Mouse (Mus musculus): ENCODE results near the gene Cog5. TPM values are rescaled to one million over a fixed set of nuclear protein-coding genes. Genes with fewer than 3 reads are reported as not detected.
A peak's percentile ranks its signal among the peaks of the same experiment; 100 is the strongest.

The Cog5 gene
- total and polyA plus RNA-seq, 3 experiments: 34.8 to 42.7 (median 39.3) TPM

DNA sequence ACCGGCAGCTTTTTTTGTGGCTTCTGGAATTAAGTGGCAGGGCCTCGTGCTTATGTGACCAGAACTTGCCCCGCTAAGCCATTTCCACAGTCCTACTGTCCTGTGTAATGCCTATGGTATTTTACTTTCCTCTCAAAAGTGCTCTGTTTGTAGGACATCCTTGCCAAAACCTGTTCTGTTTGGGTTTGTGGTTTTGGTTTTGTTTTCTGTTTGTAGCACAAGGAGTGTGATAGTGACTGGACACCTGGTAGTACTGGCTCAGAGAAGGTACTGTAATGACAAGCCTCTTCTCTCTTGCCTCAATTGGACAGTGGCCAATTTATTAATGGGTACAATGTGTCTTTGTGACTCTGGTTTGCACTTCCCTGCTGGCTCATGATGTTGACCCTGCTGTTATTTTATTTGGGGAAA, 163.4 kb downstream of the Cog5 start:
- H3K9me3 ChIP-seq (replicated peaks; ENCODE audit: low read length): no peaks in the 10 kb centered on the region
- in situ Hi-C loops (cut with MboI; ENCODE audit: low pct_ligation_motif_present, low pct_unique_long_range_greater_than_20kb, low sequenced_read_pairs): no loop called here
- 0 out of 2 replicates have a peak overlapping the region, but pooled peaks have one; percentile 45 for H3K4me2 ChIP-seq (ENCODE audit: insufficient read depth, low read depth, poor library complexity, severe bottlenecking)
- no peak overlapping the region for H3K9ac ChIP-seq (ENCODE audit: insufficient read depth, low read depth)
- no peak overlapping the region for H3K27ac ChIP-seq (ENCODE audit: insufficient read depth, low read depth)
- peaks cover 5 to 26% of the 10 kb centered on the region in 2 experiments for H3K36me3 ChIP-seq (replicated peaks in 1 of 2; ENCODE audit: control insufficient read depth in 1 of 2, insufficient read depth in 1 of 2, low read length in 1 of 2)
- DNase-seq (ENCODE audit: extremely low read depth): peak; percentile 5
- peaks cover 0 to 4% of the 10 kb centered on the region in 2 experiments; a peak in 1 of 4 replicates for H3K4me1 ChIP-seq (ENCODE audit: control insufficient read depth in 1 of 2, insufficient read depth in 2 of 2)
- H3K79me2 ChIP-seq (replicated peaks; ENCODE audit: control insufficient read depth, extremely low read depth, insufficient read depth, poor library complexity, severe bottlenecking): no peaks in the 10 kb centered on the region
- no peak for TF ChIP-seq SMC3 (IDR thresholded peaks at IDR 0.05; ENCODE audit: low read depth, low read length)
- TF ChIP-seq IRF4 (IDR thresholded peaks at IDR 0.05; ENCODE audit: low read depth, low read length): peak; percentile 41; the same call in 1 of the 2 replicates
- H3K4me3 ChIP-seq (replicated peaks in 1 of 3; ENCODE audit: low read depth in 2 of 3, low read length in 2 of 3, poor library complexity in 1 of 3): no peak overlapping the region
- H3K27me3 ChIP-seq (replicated peaks): no peaks in the 10 kb centered on the region
- dilution Hi-C loops (cut with MboI; ENCODE audit: extremely low pct_ligation_motif_present, extremely low pct_unique_long_range_greater_than_20kb, low sequenced_read_pairs): no loop called here

DNA sequence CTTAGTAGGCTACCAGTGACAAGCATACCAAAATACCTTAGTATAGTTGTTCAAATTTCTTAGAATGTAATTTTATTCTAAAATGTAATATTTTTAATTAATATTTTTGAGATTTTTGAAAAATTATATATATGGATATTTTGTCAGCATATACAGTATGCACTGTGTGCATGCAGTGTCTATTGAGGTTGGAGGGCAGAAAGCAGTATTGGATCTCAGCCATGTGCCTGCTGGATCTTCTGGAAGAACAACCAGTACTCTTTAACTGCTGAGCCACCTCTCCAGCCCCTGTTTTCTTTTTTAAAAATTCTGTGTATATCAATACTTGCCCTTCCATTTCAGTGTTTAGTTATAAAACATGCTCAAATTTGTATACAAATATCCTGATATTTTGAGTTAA, 164.4 kb downstream of the Cog5 start:
- peaks cover 5 to 34% of the 10 kb centered on the region in 2 experiments for H3K36me3 ChIP-seq (replicated peaks in 1 of 2; ENCODE audit: control insufficient read depth in 1 of 2, insufficient read depth in 1 of 2, low read length in 1 of 2)
- no peak overlapping the region for H3K4me3 ChIP-seq (replicated peaks in 1 of 3; ENCODE audit: low read depth in 2 of 3, low read length in 2 of 3, poor library complexity in 1 of 3)
- TF ChIP-seq BHLHE40 (IDR thresholded peaks at IDR 0.05; ENCODE audit: low read depth, low read length) (no peak), ETS1 (conservative IDR thresholded peaks at IDR 0.05; ENCODE audit: low read depth, low read length) (no peak), MYC (IDR thresholded peaks at IDR 0.05; ENCODE audit: low read depth, low read length) (no peak), ZNF384 (IDR thresholded peaks at IDR 0.05; ENCODE audit: low read depth, low read length) (no peak), MEF2A (IDR thresholded peaks at IDR 0.05; ENCODE audit: borderline replicate concordance, low read depth, low read length) (no peak), NELFE (IDR thresholded peaks at IDR 0.05; ENCODE audit: low read depth, low read length) (no peak), ELF1 (IDR thresholded peaks at IDR 0.05; ENCODE audit: low read depth, low read length) (no peak), HCFC1 (IDR thresholded peaks at IDR 0.05; ENCODE audit: low read depth, low read length) (no peak), SIN3A (IDR thresholded peaks at IDR 0.05; ENCODE audit: low read length) (no peak), TBP (conservative IDR thresholded peaks at IDR 0.05; ENCODE audit: low read depth, low read length) (no peak), GABPA (IDR thresholded peaks at IDR 0.05; ENCODE audit: insufficient replicate concordance, low read depth, low read length) (no peak), PAX5 (IDR thresholded peaks at IDR 0.05; ENCODE audit: low read length) (no peak), JUN (IDR thresholded peaks at IDR 0.05; ENCODE audit: insufficient read depth, low read depth, low read length) (no peak), POLR2A (IDR thresholded peaks at IDR 0.05; ENCODE audit: low read depth, low read length) (no peak), ZMIZ1 (IDR thresholded peaks at IDR 0.05; ENCODE audit: low read depth, low read length) (no peak), JUND (conservative IDR thresholded peaks at IDR 0.05; ENCODE audit: low read depth, low read length) (no peak), UBTF (IDR thresholded peaks at IDR 0.05; ENCODE audit: low read depth, low read length) (no peak), POLR2AphosphoS2 (IDR thresholded peaks at IDR 0.05; ENCODE audit: low read depth, low read length) (no peak), KAT2A (IDR thresholded peaks at IDR 0.05; ENCODE audit: insufficient replicate concordance, low read length) (no peak)
- no peak overlapping the region for H3K4me2 ChIP-seq (ENCODE audit: insufficient read depth, low read depth, poor library complexity, severe bottlenecking)
- H3K27me3 ChIP-seq (replicated peaks): no peaks in the 10 kb centered on the region
- no peak overlapping the region for H3K27ac ChIP-seq (ENCODE audit: insufficient read depth, low read depth)
- no peak for DNase-seq (ENCODE audit: extremely low read depth)
- no peak overlapping the region for H3K9ac ChIP-seq (ENCODE audit: insufficient read depth, low read depth)
- dilution Hi-C loops (cut with MboI; ENCODE audit: extremely low pct_ligation_motif_present, extremely low pct_unique_long_range_greater_than_20kb, low sequenced_read_pairs): no loop called here
- no peaks in the 10 kb centered on the region for H3K79me2 ChIP-seq (replicated peaks; ENCODE audit: control insufficient read depth, extremely low read depth, insufficient read depth, poor library complexity, severe bottlenecking)
- in situ Hi-C loops (cut with MboI; ENCODE audit: low pct_ligation_motif_present, low pct_unique_long_range_greater_than_20kb, low sequenced_read_pairs): no loop called here
- H3K9me3 ChIP-seq (replicated peaks; ENCODE audit: low read length): no peaks in the 10 kb centered on the region
- peaks cover 0 to 11% of the 10 kb centered on the region in 2 experiments; a peak in 1 of 4 replicates for H3K4me1 ChIP-seq (ENCODE audit: control insufficient read depth in 1 of 2, insufficient read depth in 2 of 2)

Measured in CH12.LX (cell line).